Mouse (Mus musculus): ENCODE results near the gene Tagln2. TPM values are rescaled to one million over a fixed set of nuclear protein-coding genes. Genes with fewer than 3 reads are reported as not detected.

Tagln2 gene
- 202 and 286 TPM in 2 replicates for polyA plus RNA-seq (2012; rRNA removed)

DNA sequence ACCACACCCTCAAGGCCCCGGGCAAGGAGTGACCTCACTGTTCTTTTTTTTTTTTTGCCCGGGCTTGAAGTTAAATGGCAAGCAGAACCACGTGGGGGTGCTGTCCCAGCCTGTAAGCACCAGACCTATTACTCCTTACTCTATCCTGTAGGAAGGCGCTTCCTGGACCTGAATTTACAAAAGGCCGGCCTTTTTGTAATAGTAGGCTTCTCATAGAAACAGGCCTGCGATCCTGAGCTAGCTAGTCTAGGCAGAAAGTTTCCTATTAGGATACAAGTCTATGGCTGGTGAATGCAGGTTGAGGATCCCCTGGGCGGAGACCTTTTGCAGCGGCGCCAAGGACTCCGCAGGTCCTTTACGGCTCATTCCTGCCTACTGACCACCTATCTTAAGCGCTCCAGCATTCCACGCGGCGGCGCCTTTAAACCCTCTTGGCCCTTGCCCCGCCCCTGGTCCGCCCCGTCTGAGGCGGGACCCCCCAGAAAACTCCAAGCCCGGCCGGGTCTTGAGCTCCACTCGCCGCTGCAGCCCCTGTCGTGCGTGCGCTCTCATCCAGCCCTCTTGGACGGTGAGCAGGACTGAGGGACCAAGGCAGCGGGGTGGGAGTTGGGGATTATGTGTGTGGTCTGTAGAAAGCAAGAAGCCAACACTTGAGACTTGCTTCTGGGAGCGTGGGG lies at the start of gene Tagln2:
TSS of gene Tagln2 (plus strand) at position 283 of the 677 bp plus-strand sequence.
- 2% methylated on average over 30 of the region's 30 CpGs for WGBS
- DNase-seq, result peak; percentile 94
- Histone ChIP-seq H3K4me3 (ENCODE audit: insufficient read depth, low read depth, low read length) (peak within 1 kb of the TSS; percentile 75), H3K27ac (ENCODE audit: insufficient read depth, low read depth, low read length) (peak within 1 kb of the TSS; percentile 86), H3K27me3 (replicated peaks; ENCODE audit: control insufficient read depth, insufficient read depth, low read length) (no peaks in the 10 kb centered on the region), H3K4me1 (ENCODE audit: control insufficient read depth, insufficient read depth, low read length) (peaks cover 20% of the 10 kb centered on the region), H3K36me3 (ENCODE audit: control insufficient read depth, insufficient read depth, low read length) (no peaks in the 10 kb centered on the region)
- peak; percentile 92 for TF ChIP-seq POLR2A (IDR thresholded peaks at IDR 0.05; ENCODE audit: low read depth, low read length)
- 0 out of 2 replicates have a peak, but pooled peaks have one; percentile 21 for TF ChIP-seq CTCF (conservative IDR thresholded peaks at IDR 0.05; ENCODE audit: insufficient read depth, insufficient read length, low read depth, low read length)

DNA sequence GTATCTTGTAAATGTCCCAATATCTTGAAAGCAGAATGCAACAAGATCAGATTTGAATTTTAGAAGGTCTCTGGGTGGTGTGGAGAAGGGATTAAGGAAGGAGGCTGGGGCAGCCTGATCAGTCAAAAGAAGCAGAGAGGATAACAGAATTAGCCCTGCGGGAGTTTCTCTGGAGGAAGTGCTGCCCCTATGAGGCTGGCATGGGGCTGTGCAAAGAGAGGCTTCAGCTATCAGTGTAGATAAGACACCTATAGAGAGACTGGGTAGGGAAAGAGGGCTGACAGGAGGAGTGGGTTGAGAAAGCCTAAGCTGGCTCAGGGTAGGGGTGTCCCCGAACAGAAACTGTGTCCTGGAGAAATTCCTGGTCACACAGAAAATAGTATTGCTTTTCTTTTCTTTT lies 49.6 kb upstream of the Tagln2 start:
- Histone ChIP-seq H3K36me3 (ENCODE audit: control insufficient read depth, insufficient read depth, low read length) (no peaks in the 10 kb centered on the region), H3K27ac (ENCODE audit: insufficient read depth, low read depth, low read length) (no peak overlapping the region), H3K4me1 (ENCODE audit: control insufficient read depth, insufficient read depth, low read length) (no peaks in the 10 kb centered on the region; the same call in 1 of the 2 replicates), H3K27me3 (replicated peaks; ENCODE audit: control insufficient read depth, insufficient read depth, low read length) (no peaks in the 10 kb centered on the region), H3K4me3 (ENCODE audit: insufficient read depth, low read depth, low read length) (no peak overlapping the region)
- WGBS, result 60% methylated on average over 2 of the region's 2 CpGs
- no peak for DNase-seq
- TF ChIP-seq POLR2A (IDR thresholded peaks at IDR 0.05; ENCODE audit: low read depth, low read length), result no peak
- no peak for TF ChIP-seq CTCF (conservative IDR thresholded peaks at IDR 0.05; ENCODE audit: insufficient read depth, insufficient read length, low read depth, low read length)

DNA sequence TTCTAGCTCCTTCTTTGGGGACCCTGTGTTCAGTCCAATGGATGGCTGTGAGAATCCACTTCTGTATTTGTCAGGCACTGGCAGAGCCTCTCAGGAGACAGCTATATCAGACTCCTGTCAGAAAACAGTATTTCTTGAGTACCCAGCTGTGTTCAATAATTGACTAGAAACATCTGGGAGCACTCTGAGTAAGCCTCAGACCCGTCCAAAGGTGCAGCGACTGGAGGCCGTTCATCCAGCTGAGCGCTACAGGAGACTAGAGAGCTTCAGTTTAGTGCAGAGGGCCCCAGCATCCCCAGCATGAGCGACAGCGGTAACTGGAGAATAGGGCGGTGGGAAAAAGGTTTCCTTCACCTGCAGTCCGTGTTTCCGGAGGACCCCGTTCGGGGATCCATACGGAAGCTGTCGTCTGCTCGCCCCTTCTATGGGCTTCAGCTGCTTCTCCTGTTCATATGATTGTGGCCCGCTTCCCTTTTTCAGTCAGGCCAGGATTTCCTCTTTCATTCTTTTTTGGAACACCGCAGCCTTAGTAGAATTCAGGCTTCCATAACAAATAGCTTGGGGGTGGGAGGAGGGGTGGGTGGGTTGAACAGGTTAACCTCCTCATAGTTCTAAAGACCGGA lies 48.9 kb upstream of the Tagln2 start:
- TF ChIP-seq CTCF (conservative IDR thresholded peaks at IDR 0.05; ENCODE audit: insufficient read depth, insufficient read length, low read depth, low read length) (no peak), POLR2A (IDR thresholded peaks at IDR 0.05; ENCODE audit: low read depth, low read length) (no peak)
- H3K4me3 ChIP-seq (ENCODE audit: insufficient read depth, low read depth, low read length), result no peak overlapping the region
- no peak for DNase-seq
- WGBS, result 40% methylated on average over 17 of the region's 17 CpGs
- H3K27me3 ChIP-seq (replicated peaks; ENCODE audit: control insufficient read depth, insufficient read depth, low read length), result no peaks in the 10 kb centered on the region
- no peak overlapping the region for H3K27ac ChIP-seq (ENCODE audit: insufficient read depth, low read depth, low read length)
- H3K36me3 ChIP-seq (ENCODE audit: control insufficient read depth, insufficient read depth, low read length), result no peaks in the 10 kb centered on the region
- H3K4me1 ChIP-seq (ENCODE audit: control insufficient read depth, insufficient read depth, low read length), result no peaks in the 10 kb centered on the region; the same call in 1 of the 2 replicates

DNA sequence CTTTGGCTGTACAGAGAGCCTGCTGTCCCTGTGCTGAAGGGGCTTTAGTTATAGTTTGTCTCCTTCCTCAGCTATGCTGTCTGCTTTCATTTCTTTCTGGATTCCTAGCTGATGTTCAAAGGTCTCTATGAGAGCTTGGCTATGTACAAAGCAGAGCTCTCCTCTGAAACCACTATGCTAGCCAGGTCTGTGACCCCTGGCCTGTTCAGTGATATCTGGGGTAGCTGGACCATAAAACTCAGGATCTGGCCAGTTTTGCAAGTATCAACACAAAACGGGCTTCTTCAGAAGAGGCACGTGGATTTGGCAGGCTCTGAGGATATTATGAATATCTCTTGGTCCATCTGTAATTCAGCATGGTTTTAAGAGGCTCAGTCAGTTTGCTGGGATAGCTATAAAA lies 46.9 kb upstream of the Tagln2 start:
- no peaks in the 10 kb centered on the region for H3K27me3 ChIP-seq (replicated peaks; ENCODE audit: control insufficient read depth, insufficient read depth, low read length)
- H3K4me1 ChIP-seq (ENCODE audit: control insufficient read depth, insufficient read depth, low read length), result no peaks in the 10 kb centered on the region; the same call in 1 of the 2 replicates
- 38% methylated on average over 2 of the region's 2 CpGs for WGBS
- peak; percentile 58 for DNase-seq
- no peak for TF ChIP-seq CTCF (conservative IDR thresholded peaks at IDR 0.05; ENCODE audit: insufficient read depth, insufficient read length, low read depth, low read length)
- TF ChIP-seq POLR2A (IDR thresholded peaks at IDR 0.05; ENCODE audit: low read depth, low read length), result no peak
- H3K4me3 ChIP-seq (ENCODE audit: insufficient read depth, low read depth, low read length), result no peak overlapping the region
- H3K27ac ChIP-seq (ENCODE audit: insufficient read depth, low read depth, low read length), result peak overlapping the region; percentile 10; the same call in 1 of the 2 replicates
- no peaks in the 10 kb centered on the region for H3K36me3 ChIP-seq (ENCODE audit: control insufficient read depth, insufficient read depth, low read length)

DNA sequence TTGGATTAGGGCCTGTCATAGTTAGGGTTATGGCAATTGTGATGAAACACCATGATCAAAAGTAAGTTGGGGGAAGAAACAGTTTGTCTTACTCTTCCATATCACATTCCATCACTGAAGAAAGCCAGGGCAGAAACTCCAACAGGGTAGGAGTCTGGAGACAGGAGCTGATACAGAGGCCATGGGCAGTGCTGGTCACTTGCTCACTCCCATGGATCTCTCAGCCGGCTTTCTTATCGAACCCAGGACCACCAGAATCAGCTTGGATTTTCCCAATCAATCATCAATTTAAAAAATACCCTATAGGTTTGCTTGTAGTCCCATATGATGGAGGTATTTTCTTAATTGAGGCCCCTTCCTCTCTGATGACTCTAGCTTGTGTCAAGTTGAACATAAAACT lies 46.0 kb upstream of the Tagln2 start:
- Histone ChIP-seq H3K27me3 (replicated peaks; ENCODE audit: control insufficient read depth, insufficient read depth, low read length) (no peaks in the 10 kb centered on the region), H3K4me3 (ENCODE audit: insufficient read depth, low read depth, low read length) (no peak overlapping the region), H3K4me1 (ENCODE audit: control insufficient read depth, insufficient read depth, low read length) (no peaks in the 10 kb centered on the region; the same call in 1 of the 2 replicates), H3K36me3 (ENCODE audit: control insufficient read depth, insufficient read depth, low read length) (no peaks in the 10 kb centered on the region), H3K27ac (ENCODE audit: insufficient read depth, low read depth, low read length) (no peak overlapping the region)
- no peak for DNase-seq
- no peak for TF ChIP-seq CTCF (conservative IDR thresholded peaks at IDR 0.05; ENCODE audit: insufficient read depth, insufficient read length, low read depth, low read length)
- TF ChIP-seq POLR2A (IDR thresholded peaks at IDR 0.05; ENCODE audit: low read depth, low read length), result no peak
- WGBS, result 96% methylated on average over 2 of the region's 2 CpGs

DNA sequence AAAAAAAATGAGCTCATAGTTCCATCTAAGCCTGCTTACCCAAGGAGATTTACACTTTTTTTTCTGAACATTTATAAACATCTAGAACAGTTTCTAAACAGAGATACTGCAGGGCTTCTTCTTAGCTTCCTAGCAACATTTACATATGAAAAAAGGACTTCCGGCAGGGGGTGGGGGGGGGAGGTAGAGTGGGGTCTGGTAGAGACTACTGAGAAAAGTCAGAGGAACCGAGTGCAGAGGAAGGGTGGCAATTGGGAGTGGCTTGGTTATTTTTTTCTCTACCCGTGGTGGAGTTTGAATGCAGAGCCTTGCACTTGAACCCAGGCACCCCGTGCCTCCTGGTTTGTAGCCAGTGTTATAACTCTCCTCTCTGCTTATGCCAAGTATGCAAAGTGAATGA lies 44.4 kb upstream of the Tagln2 start:
- TF ChIP-seq CTCF (conservative IDR thresholded peaks at IDR 0.05; ENCODE audit: insufficient read depth, insufficient read length, low read depth, low read length) (no peak), POLR2A (IDR thresholded peaks at IDR 0.05; ENCODE audit: low read depth, low read length) (no peak)
- Histone ChIP-seq H3K36me3 (ENCODE audit: control insufficient read depth, insufficient read depth, low read length) (no peaks in the 10 kb centered on the region), H3K4me1 (ENCODE audit: control insufficient read depth, insufficient read depth, low read length) (no peaks in the 10 kb centered on the region; the same call in 1 of the 2 replicates), H3K27me3 (replicated peaks; ENCODE audit: control insufficient read depth, insufficient read depth, low read length) (no peaks in the 10 kb centered on the region), H3K4me3 (ENCODE audit: insufficient read depth, low read depth, low read length) (no peak overlapping the region), H3K27ac (ENCODE audit: insufficient read depth, low read depth, low read length) (no peak overlapping the region)
- DNase-seq, result no peak
- WGBS, result 35% methylated on average over 4 of the region's 4 CpGs

DNA sequence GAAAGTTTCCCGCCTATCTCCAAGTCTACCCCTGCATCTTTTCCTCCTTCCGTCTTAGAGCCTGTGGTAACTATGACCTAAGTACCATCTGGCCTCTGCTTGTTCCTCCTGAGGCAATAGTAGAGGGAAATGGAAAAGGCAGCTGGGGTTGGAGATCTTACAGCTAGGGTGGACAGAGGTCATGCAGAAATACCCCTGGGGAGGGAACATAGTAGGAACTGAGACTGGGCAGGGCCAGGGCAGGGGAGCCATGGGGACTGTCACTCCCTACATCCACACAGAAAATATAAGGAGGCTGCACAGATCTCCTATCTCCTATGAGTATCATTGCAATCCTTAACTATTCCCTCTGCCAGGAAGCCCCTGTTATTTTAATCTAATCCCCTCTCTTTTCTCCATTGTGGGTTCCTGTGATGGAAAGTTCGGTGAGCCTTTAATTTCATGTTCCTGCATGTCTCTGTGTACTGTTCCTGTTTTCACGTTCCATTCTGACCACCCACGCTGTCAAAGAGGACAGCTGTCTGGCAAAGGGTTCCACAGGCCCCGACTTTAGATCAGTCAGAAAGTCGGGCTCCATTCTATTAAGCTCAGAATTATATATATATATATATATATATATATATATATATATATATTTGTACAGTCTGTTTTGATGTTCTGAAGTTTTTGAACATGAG lies 43.7 kb upstream of the Tagln2 start:
- Histone ChIP-seq H3K4me3 (ENCODE audit: insufficient read depth, low read depth, low read length) (no peak overlapping the region), H3K36me3 (ENCODE audit: control insufficient read depth, insufficient read depth, low read length) (no peaks in the 10 kb centered on the region), H3K4me1 (ENCODE audit: control insufficient read depth, insufficient read depth, low read length) (no peaks in the 10 kb centered on the region; the same call in 1 of the 2 replicates), H3K27me3 (replicated peaks; ENCODE audit: control insufficient read depth, insufficient read depth, low read length) (no peaks in the 10 kb centered on the region), H3K27ac (ENCODE audit: insufficient read depth, low read depth, low read length) (no peak overlapping the region)
- TF ChIP-seq CTCF (conservative IDR thresholded peaks at IDR 0.05; ENCODE audit: insufficient read depth, insufficient read length, low read depth, low read length) (no peak), POLR2A (IDR thresholded peaks at IDR 0.05; ENCODE audit: low read depth, low read length) (no peak)
- peak; percentile 29 for DNase-seq
- WGBS, result 67% methylated on average over 7 of the region's 7 CpGs

Measured in kidney, adult 2 months (tissue).